Mouse (Mus musculus) forelimb bud, embryonic 11.5 days (tissue): ENCODE results near the gene Hist1h4d.
A peak's percentile ranks its signal among the peaks of the same experiment; 100 is the strongest.

Source experiments
- DNase-seq: peaks from one replicate; pipeline ENCODE4 v3.0.0-alpha.2; 2012; ENCODE audit warnings: low read depth, low spot score

Gene Hist1h4d

GRCm38 (mm10) chr13:23593051-23593770 is 11.8 kb downstream of the Hist1h4d start:
- no peak for DNase-seq

DNA sequence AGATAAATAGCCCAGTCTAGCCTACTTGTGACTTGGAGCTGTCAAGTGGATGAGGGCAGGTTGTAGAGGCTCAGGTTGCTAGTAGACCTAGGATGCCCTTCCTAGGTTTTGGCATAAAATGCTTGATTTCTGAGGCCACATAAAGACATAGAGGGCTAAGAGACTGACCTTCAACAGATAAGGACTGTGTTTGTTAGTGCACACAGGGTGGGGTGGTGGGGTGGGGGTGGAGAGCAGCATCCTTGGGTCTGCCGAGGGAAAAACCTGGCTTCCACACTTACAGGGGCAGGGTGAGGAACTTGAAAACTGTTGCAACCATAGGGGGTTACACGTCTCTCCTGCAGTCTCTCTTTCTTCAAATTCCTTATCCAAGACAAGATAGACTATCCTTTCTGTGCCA is 13.8 kb downstream of the Hist1h4d start:
- DNase-seq: no peak

DNA sequence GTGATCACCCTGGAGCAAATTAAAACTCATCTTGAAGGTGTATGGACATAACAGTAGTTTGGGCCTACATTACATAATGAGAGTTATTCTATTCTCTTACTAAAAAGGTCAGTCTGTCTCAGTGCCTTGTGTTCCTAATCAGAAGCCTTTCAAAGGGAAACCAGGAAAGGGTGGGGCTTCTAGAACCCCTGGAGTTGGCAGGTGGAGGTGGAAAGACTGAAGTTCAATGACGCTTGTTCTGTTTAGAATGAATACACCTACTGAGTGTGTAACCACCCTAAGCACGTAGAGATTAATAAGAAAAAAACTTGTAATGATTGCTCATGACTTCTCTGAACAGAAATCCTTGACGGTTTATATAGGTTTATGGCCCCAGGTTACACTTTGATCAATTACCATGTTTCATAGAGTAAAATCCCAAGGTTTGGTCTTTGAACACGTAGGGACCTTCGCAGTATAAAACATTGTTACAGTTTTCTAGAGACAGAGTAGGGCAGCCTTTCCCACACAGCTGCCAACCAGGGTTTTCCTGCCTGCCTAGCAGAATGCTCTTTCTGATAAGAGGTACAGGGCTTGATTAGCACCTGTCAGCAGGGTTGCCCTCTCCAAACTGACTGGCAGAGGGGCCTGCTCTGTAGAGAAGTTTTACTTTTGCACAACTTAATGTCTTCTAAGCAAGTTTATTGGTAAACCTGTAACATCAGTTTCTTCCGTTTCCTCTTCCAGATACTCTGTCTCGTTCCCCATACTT is 14.4 kb downstream of the Hist1h4d start:
- DNase-seq: no peak

GRCm38 (mm10) chr13:23597957-23598356 is 16.6 kb downstream of the Hist1h4d start:
- peak; percentile 77 for DNase-seq

GRCm38 (mm10) chr13:23603182-23603699 is 21.8 kb downstream of the Hist1h4d start:
- DNase-seq: no peak

DNA sequence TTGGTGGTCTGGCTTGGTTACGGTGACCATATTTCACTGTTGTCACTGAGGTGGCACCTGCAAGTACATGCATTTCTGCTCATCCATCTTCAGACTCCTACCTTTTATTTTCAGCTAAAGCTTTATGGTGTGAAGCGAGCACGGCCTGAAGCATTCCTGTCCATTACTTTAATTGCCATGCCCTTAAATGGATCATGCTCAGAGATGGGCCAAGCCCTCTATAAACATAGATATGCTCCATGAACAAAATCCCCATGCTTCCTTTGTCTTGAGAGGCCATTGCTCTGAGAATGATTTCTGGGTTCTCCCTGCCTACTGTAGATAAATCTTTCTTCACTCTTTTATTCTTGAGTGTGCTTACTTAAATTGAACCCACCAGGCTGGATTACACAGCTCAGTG is 23.1 kb downstream of the Hist1h4d start:
- no peak for DNase-seq

DNA sequence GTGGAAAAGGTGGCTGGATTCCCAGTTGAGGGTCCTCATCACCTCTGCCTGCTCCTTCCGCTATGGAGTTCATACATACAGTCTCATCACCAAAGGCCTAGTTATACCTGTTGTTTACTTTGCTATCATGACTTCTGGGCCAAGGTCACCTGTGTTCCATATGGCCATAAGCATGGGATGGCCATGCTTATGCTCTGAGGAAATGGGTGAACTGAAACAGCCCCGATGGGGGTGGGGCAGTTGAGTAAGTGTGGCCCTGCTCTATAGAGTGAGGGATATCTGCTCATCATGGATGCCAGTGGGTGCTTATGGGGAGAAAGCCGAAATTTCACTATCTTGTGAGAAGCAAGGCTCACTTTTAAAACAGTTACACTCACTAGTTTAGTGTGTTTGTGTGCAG is 23.7 kb downstream of the Hist1h4d start:
- DNase-seq: no peak

DNA sequence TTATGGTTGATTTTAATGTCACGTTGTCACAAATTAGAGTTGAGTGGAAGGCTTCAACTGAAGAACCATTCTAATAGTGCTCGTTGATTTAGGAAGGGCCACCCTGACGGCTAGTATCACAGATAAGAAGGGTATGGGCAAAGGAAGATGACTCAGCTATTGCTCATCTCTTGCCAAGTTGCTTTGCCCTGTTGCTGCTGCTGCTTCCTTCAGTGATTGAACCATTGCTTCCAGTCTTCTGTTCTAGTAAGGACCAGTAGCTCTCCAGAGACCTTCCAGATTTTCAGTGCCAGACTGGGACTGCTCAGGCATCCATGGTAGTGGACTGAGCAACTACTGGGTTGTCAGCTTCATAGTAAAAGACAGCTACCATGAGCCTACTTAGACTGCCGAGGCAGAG is 27.8 kb downstream of the Hist1h4d start:
- DNase-seq: no peak

GRCm38 (mm10) chr13:23609844-23610243 is 28.4 kb downstream of the Hist1h4d start:
- DNase-seq: no peak

DNA sequence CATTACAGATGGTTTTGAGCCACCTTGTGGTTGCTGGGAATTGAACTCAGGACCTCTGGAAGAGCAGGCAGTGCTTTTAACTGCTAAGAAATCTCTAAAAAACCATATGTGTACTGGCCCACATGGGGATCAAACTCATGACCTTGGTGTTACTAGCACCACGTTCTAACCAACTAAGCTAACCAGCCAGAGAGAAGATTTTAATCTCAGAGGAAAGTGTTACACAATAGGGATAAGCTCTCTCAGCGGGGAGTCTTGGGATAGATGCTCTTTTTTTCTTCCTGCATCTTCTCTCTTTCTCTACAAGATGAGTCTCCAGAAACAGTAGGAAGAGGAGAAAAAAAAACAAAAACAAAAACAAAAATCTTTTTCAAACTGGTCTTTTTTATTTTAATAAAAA is 29.0 kb downstream of the Hist1h4d start:
- DNase-seq: no peak

- DNase-seq: no peak
These were observed 30.2 kb downstream of the Hist1h4d start for GRCm38 (mm10) chr13:23611638-23612037.

- no peak for DNase-seq
These were observed 38.8 kb downstream of the Hist1h4d start for GRCm38 (mm10) chr13:23620056-23620732.

GRCm38 (mm10) chr13:23620733-23621531 is 39.5 kb downstream of the Hist1h4d start, which contains the start of gene Hist1h2be:
TSS of gene Hist1h2be (minus strand) at chr13:23621124.
- DNase-seq: peak; percentile 92

- peak; percentile 83 for DNase-seq
These were observed 40.3 kb downstream of the Hist1h4d start for GRCm38 (mm10) chr13:23621532-23622174.

GRCm38 (mm10) chr13:23622175-23622671 is 40.8 kb downstream of the Hist1h4d start, which contains the start of gene Hist1h1e:
TSS of gene Hist1h1e (minus strand) at chr13:23622558.
- peak; percentile 92 for DNase-seq

- no peak for DNase-seq
These were observed 41.6 kb downstream of the Hist1h4d start for GRCm38 (mm10) chr13:23622861-23623450.

DNA sequence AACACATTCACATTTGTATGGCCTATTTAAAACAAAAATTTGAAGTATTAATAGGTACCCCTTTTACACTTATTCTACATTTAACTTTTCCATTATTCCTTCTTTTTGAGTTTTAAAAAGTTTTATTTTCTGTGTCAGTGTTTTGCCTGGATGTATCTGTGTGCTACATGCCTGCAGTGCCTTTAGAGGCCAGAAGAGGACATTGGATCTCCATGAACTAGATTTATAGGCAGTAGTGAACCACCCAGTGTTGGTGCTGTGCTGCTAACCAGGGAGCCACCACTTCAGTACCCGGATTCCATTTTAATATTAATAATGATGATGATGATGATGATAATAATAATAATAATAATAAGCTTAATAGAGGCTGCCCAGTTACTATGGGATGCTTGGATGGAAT is 49.3 kb downstream of the Hist1h4d start:
- peak; percentile 10 for DNase-seq
